Mouse (Mus musculus): ENCODE measurements around the gene Nmral1.

GRCm38 (mm10) chr16:4678080-4678479 lies 41.1 kb downstream of the Nmral1 start:
- TF ChIP-seq CTCF (conservative IDR thresholded peaks at IDR 0.05; ENCODE audit: low read length): no peak
- TF ChIP-seq POU5F1 (IDR thresholded peaks at IDR 0.05; ENCODE audit: borderline replicate concordance, low read length): no peak
